Mouse (Mus musculus): ENCODE results near the gene Stard3. TPM values are rescaled to one million over a fixed set of nuclear protein-coding genes. Genes with fewer than 3 reads are reported as not detected.

Stard3 gene
- total RNA-seq (2017) = 16.5 and 24.5 TPM in 2 replicates

GRCm38 (mm10) chr11:98358161-98359083 is at the start of gene Stard3:
Stard3 (plus strand) TSS chr11:98358368.
- peak; percentile 68 to 71 for ATAC-seq (replicated peaks in 1 of 2; ENCODE audit: insufficient read depth in 1 of 2, low FRiP score in 2 of 2, low TSS enrichment in 1 of 2, low read depth in 1 of 2, poor library complexity in 2 of 2, severe bottlenecking in 2 of 2)

GRCm38 (mm10) chr11:98313790-98314323 is 44.3 kb upstream of the Stard3 start:
- ATAC-seq (replicated peaks in 1 of 2; ENCODE audit: insufficient read depth in 1 of 2, low FRiP score in 2 of 2, low TSS enrichment in 1 of 2, low read depth in 1 of 2, poor library complexity in 2 of 2, severe bottlenecking in 2 of 2) = peak; percentile 42 to 78; a peak in 3 of 4 replicates

GRCm38 (mm10) chr11:98317479-98317878 is 40.7 kb upstream of the Stard3 start:
- ATAC-seq (replicated peaks in 1 of 2; ENCODE audit: insufficient read depth in 1 of 2, low FRiP score in 2 of 2, low TSS enrichment in 1 of 2, low read depth in 1 of 2, poor library complexity in 2 of 2, severe bottlenecking in 2 of 2) = no peak

- no peak for ATAC-seq (replicated peaks in 1 of 2; ENCODE audit: insufficient read depth in 1 of 2, low FRiP score in 2 of 2, low TSS enrichment in 1 of 2, low read depth in 1 of 2, poor library complexity in 2 of 2, severe bottlenecking in 2 of 2)
Measured at GRCm38 (mm10) chr11:98318421-98319116, 39.6 kb upstream of the Stard3 start.

GRCm38 (mm10) chr11:98319120-98319519 is 39.0 kb upstream of the Stard3 start:
- no peak for ATAC-seq (replicated peaks in 1 of 2; ENCODE audit: insufficient read depth in 1 of 2, low FRiP score in 2 of 2, low TSS enrichment in 1 of 2, low read depth in 1 of 2, poor library complexity in 2 of 2, severe bottlenecking in 2 of 2)

GRCm38 (mm10) chr11:98319544-98319943 is 38.6 kb upstream of the Stard3 start:
- no peak for ATAC-seq (replicated peaks in 1 of 2; ENCODE audit: insufficient read depth in 1 of 2, low FRiP score in 2 of 2, low TSS enrichment in 1 of 2, low read depth in 1 of 2, poor library complexity in 2 of 2, severe bottlenecking in 2 of 2)

- ATAC-seq (replicated peaks in 1 of 2; ENCODE audit: insufficient read depth in 1 of 2, low FRiP score in 2 of 2, low TSS enrichment in 1 of 2, low read depth in 1 of 2, poor library complexity in 2 of 2, severe bottlenecking in 2 of 2) = no peak
Measured at GRCm38 (mm10) chr11:98319944-98320343, 38.2 kb upstream of the Stard3 start.

- no peak for ATAC-seq (replicated peaks in 1 of 2; ENCODE audit: insufficient read depth in 1 of 2, low FRiP score in 2 of 2, low TSS enrichment in 1 of 2, low read depth in 1 of 2, poor library complexity in 2 of 2, severe bottlenecking in 2 of 2)
Measured at GRCm38 (mm10) chr11:98320381-98320780, 37.8 kb upstream of the Stard3 start.

- no peak for ATAC-seq (replicated peaks in 1 of 2; ENCODE audit: insufficient read depth in 1 of 2, low FRiP score in 2 of 2, low TSS enrichment in 1 of 2, low read depth in 1 of 2, poor library complexity in 2 of 2, severe bottlenecking in 2 of 2)
Measured at GRCm38 (mm10) chr11:98320806-98321676, 37.1 kb upstream of the Stard3 start.

- no peak for ATAC-seq (replicated peaks in 1 of 2; ENCODE audit: insufficient read depth in 1 of 2, low FRiP score in 2 of 2, low TSS enrichment in 1 of 2, low read depth in 1 of 2, poor library complexity in 2 of 2, severe bottlenecking in 2 of 2)
Measured at GRCm38 (mm10) chr11:98321677-98322003, 36.5 kb upstream of the Stard3 start.

GRCm38 (mm10) chr11:98322159-98322558 is 36.0 kb upstream of the Stard3 start:
- ATAC-seq (replicated peaks in 1 of 2; ENCODE audit: insufficient read depth in 1 of 2, low FRiP score in 2 of 2, low TSS enrichment in 1 of 2, low read depth in 1 of 2, poor library complexity in 2 of 2, severe bottlenecking in 2 of 2) = no peak

- no peak for ATAC-seq (replicated peaks in 1 of 2; ENCODE audit: insufficient read depth in 1 of 2, low FRiP score in 2 of 2, low TSS enrichment in 1 of 2, low read depth in 1 of 2, poor library complexity in 2 of 2, severe bottlenecking in 2 of 2)
Measured at GRCm38 (mm10) chr11:98323136-98323866, 34.9 kb upstream of the Stard3 start.

GRCm38 (mm10) chr11:98323933-98324332 is 34.2 kb upstream of the Stard3 start:
- 0 out of 4 replicates have a peak, but pooled peaks of 1 of the 2 experiments have one; percentile 56 for ATAC-seq (replicated peaks in 1 of 2; ENCODE audit: insufficient read depth in 1 of 2, low FRiP score in 2 of 2, low TSS enrichment in 1 of 2, low read depth in 1 of 2, poor library complexity in 2 of 2, severe bottlenecking in 2 of 2)

- no peak for ATAC-seq (replicated peaks in 1 of 2; ENCODE audit: insufficient read depth in 1 of 2, low FRiP score in 2 of 2, low TSS enrichment in 1 of 2, low read depth in 1 of 2, poor library complexity in 2 of 2, severe bottlenecking in 2 of 2)
Measured at GRCm38 (mm10) chr11:98325191-98325820, 32.9 kb upstream of the Stard3 start.

GRCm38 (mm10) chr11:98325821-98326218 is 32.3 kb upstream of the Stard3 start:
- no peak for ATAC-seq (replicated peaks in 1 of 2; ENCODE audit: insufficient read depth in 1 of 2, low FRiP score in 2 of 2, low TSS enrichment in 1 of 2, low read depth in 1 of 2, poor library complexity in 2 of 2, severe bottlenecking in 2 of 2)

- no peak for ATAC-seq (replicated peaks in 1 of 2; ENCODE audit: insufficient read depth in 1 of 2, low FRiP score in 2 of 2, low TSS enrichment in 1 of 2, low read depth in 1 of 2, poor library complexity in 2 of 2, severe bottlenecking in 2 of 2)
Measured at GRCm38 (mm10) chr11:98326741-98327135, 31.4 kb upstream of the Stard3 start.

Data from hematopoietic stem cell, adult 5-6 weeks (primary cell).